ENCODE assay signal across 9 mouse cellular contexts in the genomic region with DNA sequence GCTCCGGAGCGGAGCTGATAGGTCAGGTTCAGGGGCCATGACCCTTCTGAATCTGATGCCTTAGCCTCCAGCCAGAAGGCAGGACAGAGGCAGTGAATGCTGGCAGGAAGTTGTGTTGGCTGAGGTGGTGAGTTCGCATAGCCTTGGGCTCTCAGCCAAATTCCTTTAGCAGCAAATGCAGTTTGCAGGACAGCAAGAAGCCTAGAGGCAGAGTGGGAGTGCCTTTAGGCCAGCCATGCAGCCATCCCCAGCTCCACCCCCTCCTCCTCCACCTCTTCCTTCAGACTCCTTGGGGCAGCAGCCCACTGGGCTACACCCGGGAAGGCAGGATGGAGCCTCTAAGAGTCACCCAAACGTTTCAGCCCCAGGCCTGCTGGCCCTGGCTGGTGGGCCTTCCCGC.
DNase-seq lines count a peak whose midpoint lies in the region; ATAC-seq and TF ChIP-seq lines count a peak whose summit lies in the region.
"Had no signal": no experiment of that assay in that cellular context is flagged by ENCODE, and none has a peak within 500 bp of the region (broad histone marks: within the 10 kb centered on the region; RNA-seq: fewer than 3 reads in every experiment).

No protein-coding gene starts in this region.

- no peaks in the 10 kb centered on the region for H3K27me3 ChIP-seq in E14TG2a.4 (ENCODE audit: insufficient read depth, low read length)
- no peaks in the 10 kb centered on the region for H3K27me3 ChIP-seq in heart, embryonic 14.5 days (ENCODE audit: control insufficient read depth, insufficient read depth, low read length)
- H3K27me3 ChIP-seq in limb, embryonic 15.5 days, result no peaks in the 10 kb centered on the region
- H3K27me3 ChIP-seq in midbrain, embryonic 16.5 days (ENCODE audit: control insufficient read depth, insufficient read depth, low read depth, low read length), result no peaks in the 10 kb centered on the region
- no peaks in the 10 kb centered on the region for H3K27me3 ChIP-seq in midbrain, embryonic 10.5 days (ENCODE audit: low read depth, poor library complexity, severe bottlenecking)
- H3K27me3 ChIP-seq: liver, embryonic 13.5 days had no signal

- peak overlapping the region; percentile 55 for H3K4me3 ChIP-seq in E14TG2a.4 (replicated peaks; ENCODE audit: low read length)
- H3K4me3 ChIP-seq in heart, embryonic 14.5 days (ENCODE audit: control insufficient read depth in 1 of 2, insufficient read depth in 1 of 2, low read depth in 1 of 2, low read length in 2 of 2), result no peak overlapping the region
- H3K4me3 ChIP-seq in limb, embryonic 15.5 days, result no peak overlapping the region
- no peak overlapping the region for H3K4me3 ChIP-seq in midbrain, embryonic 16.5 days (ENCODE audit: low read depth, low read length)
- H3K4me3 ChIP-seq in midbrain, embryonic 10.5 days, result no peak overlapping the region
- H3K4me3 ChIP-seq: liver, embryonic 13.5 days had no signal

- H3K27ac ChIP-seq in heart, embryonic 14.5 days (replicated peaks in 1 of 2; ENCODE audit: control insufficient read depth in 1 of 2, insufficient read depth in 1 of 2, low read depth in 2 of 2, low read length in 2 of 2), result 0 out of 4 replicates have a peak overlapping the region, but pooled peaks of 1 of the 2 experiments have one; percentile 19
- no peak overlapping the region for H3K27ac ChIP-seq in limb, embryonic 15.5 days
- H3K27ac ChIP-seq in midbrain, embryonic 16.5 days (ENCODE audit: low read length), result no peak overlapping the region
- H3K27ac ChIP-seq in midbrain, embryonic 10.5 days (replicated peaks), result no peak overlapping the region; the same call in 1 of the 2 replicates
- H3K27ac ChIP-seq: liver, embryonic 13.5 days had no signal

- 26% methylated on average over 6 of the region's 6 CpGs for WGBS in heart, embryonic 14.5 days
- 44% methylated on average over 6 of the region's 6 CpGs for WGBS in limb, embryonic 15.5 days
- 62% methylated on average over 6 of the region's 6 CpGs for WGBS in midbrain, embryonic 16.5 days
- WGBS in midbrain, embryonic 10.5 days, result 67% methylated on average over 6 of the region's 6 CpGs

- no peaks in the 10 kb centered on the region for H3K9me3 ChIP-seq in E14TG2a.4 (ENCODE audit: low read length)
- H3K9me3 ChIP-seq in heart, embryonic 14.5 days (ENCODE audit: control insufficient read depth, low read length), result no peaks in the 10 kb centered on the region
- H3K9me3 ChIP-seq in limb, embryonic 15.5 days, result no peaks in the 10 kb centered on the region
- no peaks in the 10 kb centered on the region for H3K9me3 ChIP-seq in midbrain, embryonic 16.5 days (replicated peaks; ENCODE audit: control insufficient read depth, low read length, poor library complexity, severe bottlenecking)
- no peaks in the 10 kb centered on the region for H3K9me3 ChIP-seq in midbrain, embryonic 10.5 days (replicated peaks)
- H3K9me3 ChIP-seq: liver, embryonic 13.5 days had no signal

- DNase-seq in adipocyte (ENCODE audit: low spot score), result peak; percentile 21
- DNase-seq in left cerebral cortex, postnatal 10 days (ENCODE audit: extremely low spot score in 1 of 2, low spot score in 2 of 2), result no peak
- no peak for DNase-seq in spleen, adult 18-20 months
- no peak for DNase-seq in midbrain, embryonic 10.5 days (ENCODE audit: low spot score)
- DNase-seq: liver, embryonic 13.5 days had no signal

- no peak for TF ChIP-seq CTCF in E14TG2a.4 (conservative IDR thresholded peaks at IDR 0.05; ENCODE audit: low read length)

- intact Hi-C loops in left cerebral cortex, postnatal 10 days (cut with DNase I), result no loop called here

- peak overlapping the region; percentile 31; the same call in 1 of the 2 replicates for H3K4me2 ChIP-seq in heart, embryonic 14.5 days (ENCODE audit: low read length)
- H3K4me2 ChIP-seq in limb, embryonic 15.5 days, result no peak overlapping the region
- H3K4me2 ChIP-seq in midbrain, embryonic 16.5 days (ENCODE audit: low read length), result no peak overlapping the region
- H3K4me2 ChIP-seq: liver, embryonic 13.5 days had no signal

- peak; percentile 85 for ATAC-seq in heart, embryonic 14.5 days (ENCODE audit: insufficient number of reproducible peaks, insufficient read depth, low FRiP score, low read depth)
- 0 out of 2 replicates have a peak, but pooled peaks have one; percentile 48 for ATAC-seq in limb, embryonic 15.5 days (ENCODE audit: insufficient number of reproducible peaks, low FRiP score, low TSS enrichment, low read depth)
- ATAC-seq in midbrain, embryonic 16.5 days, result no peak

- no peak overlapping the region for H3K9ac ChIP-seq in heart, embryonic 14.5 days (ENCODE audit: low read length)
- no peak overlapping the region for H3K9ac ChIP-seq in limb, embryonic 15.5 days
- H3K9ac ChIP-seq in midbrain, embryonic 16.5 days (ENCODE audit: low read depth, low read length), result no peak overlapping the region
- H3K9ac ChIP-seq: liver, embryonic 13.5 days had no signal

- no peaks in the 10 kb centered on the region for H3K36me3 ChIP-seq in E14TG2a.4 (ENCODE audit: insufficient read depth, low read length)
- no peaks in the 10 kb centered on the region for H3K36me3 ChIP-seq in heart, embryonic 14.5 days (ENCODE audit: control insufficient read depth, insufficient read depth, low read length)
- H3K36me3 ChIP-seq in limb, embryonic 15.5 days, result no peaks in the 10 kb centered on the region
- no peaks in the 10 kb centered on the region for H3K36me3 ChIP-seq in midbrain, embryonic 16.5 days (ENCODE audit: control insufficient read depth, insufficient read depth, low read length)
- H3K36me3 ChIP-seq in midbrain, embryonic 10.5 days, result no peaks in the 10 kb centered on the region
- H3K36me3 ChIP-seq: liver, embryonic 13.5 days had no signal

- H3K4me1 ChIP-seq in E14TG2a.4 (replicated peaks; ENCODE audit: low read depth, low read length), result peaks cover 40% of the 10 kb centered on the region
- peaks cover 11 to 14% of the 10 kb centered on the region in 2 experiments for H3K4me1 ChIP-seq in heart, embryonic 14.5 days (ENCODE audit: control insufficient read depth in 2 of 2, insufficient read depth in 2 of 2, low read length in 2 of 2)
- peaks cover 11% of the 10 kb centered on the region for H3K4me1 ChIP-seq in limb, embryonic 15.5 days
- no peaks in the 10 kb centered on the region for H3K4me1 ChIP-seq in midbrain, embryonic 16.5 days (ENCODE audit: control insufficient read depth, insufficient read depth, low read length)
- H3K4me1 ChIP-seq in midbrain, embryonic 10.5 days, result peaks cover 10% of the 10 kb centered on the region
